Mouse (Mus musculus) layer of hippocampus, postnatal 25 days (tissue): ENCODE measurements at regions not wholly inside any gene's neighbourhood (a gene's known extent, or its start where the extent isn't known, plus 50 kb on each side); places are given as distances from the start of the nearest gene placed in this dataset.

Experiments
- DNase-seq, 2 experiments: peaks; one replicate each; pipeline ENCODE4 v3.0.0; 2022; ENCODE audit warnings: mixed read lengths in 2 of 2, low spot score in 1 of 2; ENCODE audit errors: extremely low spot score in 1 of 2

- DNase-seq = no peak
Observed at GRCm38 (mm10) chr12:77137291-77137830, 100.6 kb upstream of the Fut8 start.

- DNase-seq = no peak
Observed at GRCm38 (mm10) chr12:77135661-77136060, 102.3 kb upstream of the Fut8 start.

- no peak for DNase-seq
Observed at GRCm38 (mm10) chr12:77135067-77135466, 102.9 kb upstream of the Fut8 start.

GRCm38 (mm10) chr12:77134306-77135010 is 103.5 kb upstream of the Fut8 start:
- no peak for DNase-seq

GRCm38 (mm10) chr12:77133465-77134305 is 104.2 kb upstream of the Fut8 start:
- DNase-seq = no peak

- DNase-seq = no peak
Observed at GRCm38 (mm10) chr12:77131328-77131727, 106.6 kb upstream of the Fut8 start.

- DNase-seq = no peak
Observed at GRCm38 (mm10) chr12:77130526-77130925, 107.4 kb upstream of the Fut8 start.

- no peak for DNase-seq
Observed at GRCm38 (mm10) chr12:77124267-77124666, 113.7 kb upstream of the Fut8 start.

- no peak for DNase-seq
Observed at GRCm38 (mm10) chr12:77113516-77113915, 124.4 kb upstream of the Fut8 start.

GRCm38 (mm10) chr12:77112133-77112532 is 125.8 kb upstream of the Fut8 start:
- no peak for DNase-seq

- no peak for DNase-seq
Observed at GRCm38 (mm10) chr12:77107251-77107650, 130.7 kb upstream of the Fut8 start.

GRCm38 (mm10) chr12:77105887-77106600 is 131.9 kb upstream of the Fut8 start:
- DNase-seq = no peak

GRCm38 (mm10) chr12:77100482-77100881 is 137.4 kb upstream of the Fut8 start:
- no peak for DNase-seq

- no peak for DNase-seq
Observed at GRCm38 (mm10) chr12:77099521-77099920, 137.5 kb upstream of the Max start.

GRCm38 (mm10) chr12:77098821-77099220 is 136.8 kb upstream of the Max start:
- no peak for DNase-seq

- DNase-seq = no peak
Observed at GRCm38 (mm10) chr12:77097831-77098230, 135.8 kb upstream of the Max start.

GRCm38 (mm10) chr12:77096461-77096860 is 134.5 kb upstream of the Max start:
- DNase-seq = no peak

- DNase-seq = no peak
Observed at GRCm38 (mm10) chr12:77094999-77095915, 133.3 kb upstream of the Max start.

GRCm38 (mm10) chr12:77094168-77094567 is 132.2 kb upstream of the Max start:
- DNase-seq = no peak

GRCm38 (mm10) chr12:77092741-77093140 is 130.7 kb upstream of the Max start:
- DNase-seq = peak; percentile 9 to 17
